Mouse (Mus musculus) kidney, adult 2 months (tissue): Measurements from ENCODE around the gene Agfg2. TPM values are rescaled to one million over a fixed set of nuclear protein-coding genes. Genes with fewer than 3 reads are reported as not detected.
A peak's percentile ranks its signal among the peaks of the same experiment; 100 is the strongest.
"Not testable (repeated sequence)": the region's sequence is repeated elsewhere in the genome, so short reads cannot be mapped to it uniquely, and the experiment has no call there.

Source experiments
- DNase-seq: peaks from one replicate; pipeline ENCODE4 v3.0.0; 2021
- H3K27ac ChIP-seq: fragments of 200-500 bp; 2 replicates; pipeline ENCODE4 v1.5.1; 2012; ENCODE audit warnings: low read depth, low read length, control low read depth, inconsistent platforms; ENCODE audit not compliant: insufficient read depth
- H3K27me3 ChIP-seq: fragments of 200-500 bp; replicated peaks from 2 replicates; pipeline ENCODE4 v1.6.1; 2012; ENCODE audit warnings: mild to moderate bottlenecking, moderate library complexity, low read length, inconsistent platforms; ENCODE audit not compliant: control insufficient read depth, insufficient read depth
- H3K36me3 ChIP-seq: fragments of 200-500 bp; 2 replicates; pipeline ENCODE4 v1.6.1; 2012; ENCODE audit warnings: mild to moderate bottlenecking, moderate library complexity, low read length, inconsistent platforms; ENCODE audit not compliant: control insufficient read depth, insufficient read depth
- H3K4me1 ChIP-seq: fragments of 200-500 bp; 2 replicates; pipeline ENCODE4 v1.6.1; 2011; ENCODE audit warnings: low read length; ENCODE audit not compliant: control insufficient read depth, insufficient read depth
- H3K4me3 ChIP-seq: fragments of 200-500 bp; 2 replicates; pipeline ENCODE4 v1.5.1; 2011; ENCODE audit warnings: mild to moderate bottlenecking, low read depth, low read length, control low read depth; ENCODE audit not compliant: insufficient read depth
- CTCF ChIP-seq: fragments of 200-500 bp; conservative IDR thresholded peaks from 2 replicates; pipeline ENCODE4 v1.5.1; 2011; ENCODE audit warnings: low read depth, mild to moderate bottlenecking, control low read depth, low read length, moderate library complexity, mixed read lengths; ENCODE audit not compliant: insufficient read depth, insufficient read length
- POLR2A ChIP-seq: fragments of 200-500 bp; IDR thresholded peaks from one replicate; pipeline ENCODE4 v1.6.1; 2011; ENCODE audit warnings: low read depth, low read length, control low read depth
- WGBS: fragments of 180-500 bp; shearing (Covaris S2); methylation state at CpG from one replicate; pipeline ENCODE4 v1.1.7; 2018; 5-methylcytosine and 5-hydroxymethylcytosine counted together
- polyA plus RNA-seq: library from polyadenylated mRNA; depleted of rRNA; stranded (reverse); fragments of >200 nt; gene quantifications from 2 replicates; pipeline ENCODE4 v1.2.3, GENCODE M21; 2012; rRNA removed

The Agfg2 gene
- polyA plus RNA-seq, result 36.5 and 48.1 TPM in 2 replicates

DNA sequence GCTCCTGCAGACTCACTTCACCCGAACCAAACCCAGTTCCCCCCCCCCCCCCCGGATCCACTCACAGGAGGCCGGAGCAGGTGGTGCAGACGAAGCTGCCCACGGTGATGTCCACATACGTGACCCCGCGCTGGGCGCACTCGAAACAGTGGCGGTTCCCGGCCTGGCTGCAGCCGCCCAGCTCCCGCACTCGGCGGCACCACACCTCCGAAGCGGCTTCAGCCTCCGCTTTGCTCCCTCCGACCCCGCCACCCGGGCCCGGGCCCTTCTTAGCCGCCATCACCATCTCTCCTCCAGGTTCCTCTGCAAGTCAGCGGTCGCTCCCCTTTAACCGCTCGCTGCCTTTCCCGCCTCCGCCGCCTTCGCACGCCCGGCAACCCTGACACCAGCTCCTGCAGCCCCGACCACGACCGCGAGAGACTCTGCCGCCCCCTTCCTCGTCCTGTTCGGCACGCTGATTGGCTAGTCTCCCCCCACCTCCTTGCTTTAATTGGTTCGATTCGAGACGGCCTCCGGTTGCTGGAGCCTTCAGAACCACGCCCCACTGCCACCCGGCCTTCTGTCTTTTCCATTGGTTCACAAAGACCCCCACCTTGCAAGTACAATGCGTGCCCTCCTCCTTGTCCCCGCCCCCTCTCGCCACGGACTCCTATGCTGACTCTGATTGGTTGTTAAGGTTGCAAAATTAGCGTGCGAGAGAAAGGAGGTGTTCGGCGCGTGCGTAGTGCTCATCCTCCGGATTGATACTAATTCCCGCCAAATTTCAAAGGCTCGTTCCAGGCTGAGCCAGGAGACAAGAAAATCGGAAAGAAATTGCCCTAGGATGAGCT lies at the start of gene Agfg2:
Gene Agfg2, minus strand, starts transcription at position 433 of the 830 bp plus-strand sequence.
- H3K36me3 ChIP-seq, result no peaks in the 10 kb centered on the region
- WGBS, result 1% methylated on average over 61 of the region's 62 CpGs
- DNase-seq, result peak; percentile 100
- TF ChIP-seq CTCF, result no peak
- TF ChIP-seq POLR2A, result peak; percentile 32
- H3K27ac ChIP-seq, result peak within 1 kb of the TSS; percentile 57
- H3K27me3 ChIP-seq, result no peaks in the 10 kb centered on the region
- peaks cover 7% of the 10 kb centered on the region; the same call in 1 of the 2 replicates for H3K4me1 ChIP-seq
- H3K4me3 ChIP-seq, result peak within 1 kb of the TSS; percentile 74

- no peak for DNase-seq
- H3K36me3 ChIP-seq, result no peaks in the 10 kb centered on the region
- H3K4me3 ChIP-seq, result no peak overlapping the region
- no peaks in the 10 kb centered on the region for H3K27me3 ChIP-seq
- TF ChIP-seq POLR2A (no peak), CTCF (no peak)
- 93% methylated on average over 12 of the region's 12 CpGs for WGBS
- H3K27ac ChIP-seq, result no peak overlapping the region
- H3K4me1 ChIP-seq, result no peaks in the 10 kb centered on the region
Measured at GRCm38 (mm10) chr5:137733638-137734288, 49.2 kb upstream of the Agfg2 start.

- no peaks in the 10 kb centered on the region for H3K4me1 ChIP-seq
- no peak for DNase-seq
- H3K4me3 ChIP-seq, result no peak overlapping the region
- 69% methylated on average over 6 of the region's 6 CpGs for WGBS
- H3K27me3 ChIP-seq, result no peaks in the 10 kb centered on the region
- TF ChIP-seq CTCF (peak; percentile 49), POLR2A (no peak)
- H3K27ac ChIP-seq, result no peak overlapping the region
- H3K36me3 ChIP-seq, result no peaks in the 10 kb centered on the region
Measured at GRCm38 (mm10) chr5:137726767-137727166, 42.2 kb upstream of the Agfg2 start.

DNA sequence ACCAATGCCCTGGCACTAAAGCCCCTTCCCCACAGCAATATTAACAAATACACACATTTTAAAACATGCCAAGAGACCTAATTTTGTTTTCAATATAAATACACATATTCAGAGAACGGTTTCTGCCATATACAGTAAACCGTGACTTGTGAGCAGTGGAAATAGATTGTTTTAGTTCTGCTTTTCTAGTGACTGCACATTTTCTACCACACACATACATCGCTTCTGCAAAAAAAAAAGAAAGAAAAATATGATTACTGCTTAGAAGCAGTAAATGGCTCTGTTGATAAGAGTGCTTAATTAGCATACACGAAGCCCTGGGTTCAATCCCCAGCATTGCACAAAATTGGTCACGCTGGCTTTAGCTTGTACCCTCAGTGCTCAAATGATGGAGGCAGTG lies 39.3 kb upstream of the Agfg2 start:
- Histone ChIP-seq H3K27me3 (no peaks in the 10 kb centered on the region), H3K4me3 (no peak overlapping the region), H3K4me1 (0 out of 2 replicates have a peak, but pooled peaks cover 2% of the 10 kb centered on the region), H3K36me3 (no peaks in the 10 kb centered on the region), H3K27ac (no peak overlapping the region)
- 91% methylated on average over 5 of the region's 5 CpGs for WGBS
- TF ChIP-seq CTCF, result no peak
- no peak for TF ChIP-seq POLR2A
- no peak for DNase-seq

- 7% methylated on average over 11 of the region's 16 CpGs for WGBS
- DNase-seq, result peak; percentile 77
Measured at GRCm38 (mm10) chr5:137720558-137721164, 36.1 kb upstream of the Agfg2 start.

GRCm38 (mm10) chr5:137719088-137719487 lies 34.6 kb upstream of the Agfg2 start:
- WGBS, result 68% methylated on average over 6 of the region's 6 CpGs
- peak; percentile 19 for DNase-seq
- Histone ChIP-seq H3K4me1 (0 out of 2 replicates have a peak, but pooled peaks cover 2% of the 10 kb centered on the region), H3K27ac (no peak overlapping the region), H3K4me3 (no peak overlapping the region), H3K36me3 (no peaks in the 10 kb centered on the region), H3K27me3 (no peaks in the 10 kb centered on the region)
- no peak for TF ChIP-seq POLR2A
- no peak for TF ChIP-seq CTCF

More at GRCm38 (mm10) chr5:137720558-137721164, 36.1 kb upstream of the Agfg2 start:
- not testable (repeated sequence) for H3K27ac ChIP-seq, H3K36me3 ChIP-seq, H3K4me1 ChIP-seq, H3K4me3 ChIP-seq, H3K27me3 ChIP-seq

- 59% methylated on average over 8 of the region's 8 CpGs for WGBS
- TF ChIP-seq CTCF (no peak), POLR2A (no peak)
- 0 out of 2 replicates have a peak, but pooled peaks cover 2% of the 10 kb centered on the region for H3K4me1 ChIP-seq
- H3K27me3 ChIP-seq, result no peaks in the 10 kb centered on the region
- no peak overlapping the region for H3K27ac ChIP-seq
- H3K36me3 ChIP-seq, result no peaks in the 10 kb centered on the region
- H3K4me3 ChIP-seq, result no peak overlapping the region
- DNase-seq, result no peak
Measured at GRCm38 (mm10) chr5:137718020-137718790, 33.7 kb upstream of the Agfg2 start.
